Mouse (Mus musculus): Measurements from ENCODE around the gene Cd46. TPM values are rescaled to one million over a fixed set of nuclear protein-coding genes. Genes with fewer than 3 reads are reported as not detected.

The Cd46 gene
- 0.78 and 0.98 TPM in 2 replicates for polyA plus RNA-seq (2016; fragmentation: Nextera tagmentation; extraction: Ambion mirVana)

DNA sequence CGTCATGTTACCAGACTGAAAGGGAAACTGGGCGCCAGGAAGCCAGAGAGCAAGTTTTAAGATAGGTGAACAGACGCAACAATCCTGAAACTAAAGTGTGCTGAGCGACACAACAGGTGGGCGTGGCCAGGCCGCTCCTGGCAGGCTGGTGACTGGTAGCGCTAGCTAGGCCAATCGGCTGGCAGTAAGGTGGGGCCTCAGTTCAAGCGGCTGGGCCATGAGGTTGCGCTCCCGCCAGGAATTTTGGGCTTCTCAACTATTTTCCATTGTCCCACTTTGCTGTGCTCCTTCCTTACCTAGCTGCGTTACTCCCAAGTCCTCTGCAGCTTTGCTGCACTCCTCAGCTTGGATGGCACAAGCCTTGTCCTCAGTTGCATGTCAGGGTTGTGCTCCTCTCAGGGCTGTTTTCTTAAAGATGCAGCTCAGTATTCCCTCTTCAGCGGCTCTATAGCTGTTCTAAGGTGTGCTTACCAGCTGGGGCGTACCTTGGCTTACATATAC is at the start of gene Cd46:
Gene Cd46, minus strand, starts transcription at position 30 of the 501 bp plus-strand sequence.
- Histone ChIP-seq H3K4me3 (peak within 1 kb of the TSS; percentile 57), H3K27ac (replicated peaks) (peak within 1 kb of the TSS; percentile 78), H3K36me3 (replicated peaks) (peaks cover 10% of the 10 kb centered on the region; the same call in 1 of the 2 replicates), H3K4me1 (peaks cover 10% of the 10 kb centered on the region), H3K27me3 (replicated peaks; ENCODE audit: low read depth, poor library complexity, severe bottlenecking) (no peaks in the 10 kb centered on the region), H3K9me3 (no peaks in the 10 kb centered on the region)
- DNase-seq (ENCODE audit: low spot score): peak; percentile 82
- 2% methylated on average over 14 of the region's 14 CpGs for WGBS

- Histone ChIP-seq H3K27ac (replicated peaks) (no peak overlapping the region), H3K27me3 (replicated peaks; ENCODE audit: low read depth, poor library complexity, severe bottlenecking) (no peaks in the 10 kb centered on the region), H3K4me3 (peak overlapping the region; percentile 70), H3K4me1 (peaks cover 3% of the 10 kb centered on the region; the same call in 1 of the 2 replicates), H3K36me3 (replicated peaks) (peaks cover 18% of the 10 kb centered on the region), H3K9me3 (no peaks in the 10 kb centered on the region)
- DNase-seq (ENCODE audit: low spot score): no peak
- WGBS: 69% methylated on average over 3 of the region's 3 CpGs
These were observed 40.0 kb upstream of the Cd46 start for GRCm38 (mm10) chr1:195132070-195132469.

- H3K9me3 ChIP-seq: no peaks in the 10 kb centered on the region
- 29% methylated on average over 4 of the region's 4 CpGs for WGBS
- H3K4me1 ChIP-seq: peaks cover 3% of the 10 kb centered on the region; the same call in 1 of the 2 replicates
- peak overlapping the region; percentile 70 for H3K4me3 ChIP-seq
- no peak for DNase-seq (ENCODE audit: low spot score)
- H3K36me3 ChIP-seq (replicated peaks): peaks cover 22% of the 10 kb centered on the region
- H3K27me3 ChIP-seq (replicated peaks; ENCODE audit: low read depth, poor library complexity, severe bottlenecking): no peaks in the 10 kb centered on the region
- peak overlapping the region; percentile 96 for H3K27ac ChIP-seq (replicated peaks)
These were observed 39.6 kb upstream of the Cd46 start for GRCm38 (mm10) chr1:195131675-195132015.

GRCm38 (mm10) chr1:195130953-195131674 is 39.1 kb upstream of the Cd46 start, which contains the start of gene Cr1l:
Cr1l (minus strand) TSS chr1:195131586.
- H3K4me1 ChIP-seq: peaks cover 3% of the 10 kb centered on the region; the same call in 1 of the 2 replicates
- peaks cover 22% of the 10 kb centered on the region for H3K36me3 ChIP-seq (replicated peaks)
- under 1% methylated on average over 31 of the region's 31 CpGs for WGBS
- peak within 1 kb of the TSS; percentile 96 for H3K27ac ChIP-seq (replicated peaks)
- no peaks in the 10 kb centered on the region for H3K9me3 ChIP-seq
- H3K27me3 ChIP-seq (replicated peaks; ENCODE audit: low read depth, poor library complexity, severe bottlenecking): no peaks in the 10 kb centered on the region
- DNase-seq (ENCODE audit: low spot score): peak; percentile 91
- peak within 1 kb of the TSS; percentile 70 for H3K4me3 ChIP-seq

- Histone ChIP-seq H3K27ac (replicated peaks) (peak overlapping the region; percentile 96), H3K4me1 (peaks cover 3% of the 10 kb centered on the region; the same call in 1 of the 2 replicates), H3K4me3 (peak overlapping the region; percentile 70), H3K27me3 (replicated peaks; ENCODE audit: low read depth, poor library complexity, severe bottlenecking) (no peaks in the 10 kb centered on the region), H3K9me3 (no peaks in the 10 kb centered on the region), H3K36me3 (replicated peaks) (peaks cover 27% of the 10 kb centered on the region)
- WGBS: 26% methylated on average over 2 of the region's 2 CpGs
- DNase-seq (ENCODE audit: low spot score): no peak
These were observed 38.4 kb upstream of the Cd46 start for GRCm38 (mm10) chr1:195130479-195130878.

- Histone ChIP-seq H3K9me3 (no peaks in the 10 kb centered on the region), H3K36me3 (replicated peaks) (peaks cover 31% of the 10 kb centered on the region), H3K27me3 (replicated peaks; ENCODE audit: low read depth, poor library complexity, severe bottlenecking) (no peaks in the 10 kb centered on the region), H3K4me1 (peaks cover 3% of the 10 kb centered on the region; the same call in 1 of the 2 replicates), H3K4me3 (peak overlapping the region; percentile 70), H3K27ac (replicated peaks) (no peak overlapping the region)
- 82% methylated on average over 1 of the region's 1 CpGs for WGBS
- DNase-seq (ENCODE audit: low spot score): no peak
These were observed 37.8 kb upstream of the Cd46 start for GRCm38 (mm10) chr1:195129867-195130266.

- H3K9me3 ChIP-seq: no peaks in the 10 kb centered on the region
- no peaks in the 10 kb centered on the region for H3K4me1 ChIP-seq
- H3K36me3 ChIP-seq (replicated peaks): peaks cover 60% of the 10 kb centered on the region
- no peaks in the 10 kb centered on the region for H3K27me3 ChIP-seq (replicated peaks; ENCODE audit: low read depth, poor library complexity, severe bottlenecking)
- no peak for DNase-seq (ENCODE audit: low spot score)
- H3K4me3 ChIP-seq: no peak overlapping the region
- no peak overlapping the region for H3K27ac ChIP-seq (replicated peaks)
- 94% methylated on average over 1 of the region's 1 CpGs for WGBS
These were observed 22.4 kb upstream of the Cd46 start for GRCm38 (mm10) chr1:195114414-195114813.

DNA sequence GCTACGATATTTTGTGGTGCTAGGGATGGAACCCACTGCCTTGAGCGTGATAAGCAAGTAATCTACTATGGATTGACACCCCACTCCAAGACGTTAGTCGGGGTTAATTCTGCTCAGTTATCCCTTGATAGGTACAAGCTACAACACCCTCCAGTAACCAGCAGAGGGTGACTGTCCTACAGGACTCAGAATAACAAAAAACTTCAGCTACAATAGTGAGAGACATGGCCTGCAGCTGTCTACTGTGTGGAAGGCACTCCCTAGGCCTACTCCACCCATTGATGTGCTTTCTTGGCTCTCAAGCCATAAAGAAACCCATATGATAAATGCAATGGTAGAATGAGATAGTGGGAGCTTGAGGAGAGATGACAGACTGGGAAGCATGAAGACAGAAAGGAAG is 21.6 kb upstream of the Cd46 start:
- no peak overlapping the region for H3K4me3 ChIP-seq
- no peak overlapping the region for H3K27ac ChIP-seq (replicated peaks)
- DNase-seq (ENCODE audit: low spot score): no peak
- H3K9me3 ChIP-seq: no peaks in the 10 kb centered on the region
- peaks cover 60% of the 10 kb centered on the region for H3K36me3 ChIP-seq (replicated peaks)
- no peaks in the 10 kb centered on the region for H3K27me3 ChIP-seq (replicated peaks; ENCODE audit: low read depth, poor library complexity, severe bottlenecking)
- 88% methylated on average over 4 of the region's 4 CpGs for WGBS
- H3K4me1 ChIP-seq: no peaks in the 10 kb centered on the region

GRCm38 (mm10) chr1:195100693-195101092 is 8.6 kb upstream of the Cd46 start:
- Histone ChIP-seq H3K27ac (replicated peaks) (no peak overlapping the region), H3K27me3 (replicated peaks; ENCODE audit: low read depth, poor library complexity, severe bottlenecking) (no peaks in the 10 kb centered on the region), H3K4me3 (no peak overlapping the region), H3K4me1 (no peaks in the 10 kb centered on the region), H3K36me3 (replicated peaks) (peaks cover 59% of the 10 kb centered on the region), H3K9me3 (no peaks in the 10 kb centered on the region)
- WGBS: 87% methylated on average over 4 of the region's 4 CpGs
- DNase-seq (ENCODE audit: low spot score): no peak

DNA sequence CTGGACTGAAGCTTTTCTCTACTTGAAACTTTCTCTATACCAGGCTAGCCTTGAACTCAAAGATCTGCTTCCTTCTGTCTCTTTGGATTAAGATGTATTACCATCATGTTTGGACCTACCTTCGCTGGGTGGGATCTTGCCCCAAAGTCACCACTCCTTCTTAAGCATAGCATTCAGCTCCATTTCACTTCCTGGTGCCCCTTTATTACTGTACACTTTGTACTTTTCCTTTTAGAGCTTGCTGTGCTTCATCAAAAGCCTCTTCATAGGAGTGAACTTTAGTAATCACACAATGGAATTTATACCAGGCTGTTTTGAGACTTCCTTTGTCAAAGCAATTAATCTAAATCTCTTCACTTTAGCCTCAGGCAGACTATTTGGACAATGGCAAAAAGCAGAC is 6.0 kb upstream of the Cd46 start:
- H3K27me3 ChIP-seq (replicated peaks; ENCODE audit: low read depth, poor library complexity, severe bottlenecking): no peaks in the 10 kb centered on the region
- no peak for DNase-seq (ENCODE audit: low spot score)
- H3K9me3 ChIP-seq: no peaks in the 10 kb centered on the region
- no peak overlapping the region for H3K27ac ChIP-seq (replicated peaks)
- H3K4me1 ChIP-seq: no peaks in the 10 kb centered on the region
- 95% methylated on average over 1 of the region's 1 CpGs for WGBS
- H3K4me3 ChIP-seq: no peak overlapping the region
- peaks cover 42% of the 10 kb centered on the region for H3K36me3 ChIP-seq (replicated peaks)

DNA sequence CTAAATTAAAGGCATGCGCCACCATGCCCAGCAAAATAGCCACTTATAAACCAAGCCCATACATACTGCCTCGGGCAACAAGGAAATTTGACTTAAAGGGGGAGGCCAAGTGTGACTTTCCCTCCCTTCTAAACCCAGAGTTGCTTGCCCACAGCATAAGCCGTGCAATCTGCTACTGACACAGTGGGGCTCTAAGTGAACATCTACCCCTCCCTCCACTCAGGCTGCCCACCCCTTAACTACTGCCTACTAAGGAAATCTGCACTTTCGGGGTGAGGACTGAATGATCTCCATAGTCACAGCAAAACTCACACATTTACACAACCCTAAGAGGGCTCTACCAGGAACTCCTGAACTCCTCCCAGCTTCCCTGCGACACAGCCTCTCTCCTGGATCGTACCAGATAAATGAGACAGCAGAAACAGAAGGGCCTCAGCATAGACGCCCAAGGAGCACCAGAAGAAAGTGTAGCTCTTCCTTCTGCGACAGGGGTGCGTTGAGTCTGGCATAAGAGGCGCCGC is 290 bp downstream of the Cd46 start:
- H3K27me3 ChIP-seq (replicated peaks; ENCODE audit: low read depth, poor library complexity, severe bottlenecking): no peaks in the 10 kb centered on the region
- H3K36me3 ChIP-seq (replicated peaks): 0 out of 2 replicates have a peak, but pooled peaks cover 5% of the 10 kb centered on the region
- peak overlapping the region; percentile 57 for H3K4me3 ChIP-seq
- peak overlapping the region; percentile 78 for H3K27ac ChIP-seq (replicated peaks)
- 21% methylated on average over 11 of the region's 11 CpGs for WGBS
- DNase-seq (ENCODE audit: low spot score): no peak
- H3K9me3 ChIP-seq: no peaks in the 10 kb centered on the region
- H3K4me1 ChIP-seq: peaks cover 10% of the 10 kb centered on the region

GRCm38 (mm10) chr1:195082142-195082541 is 9.9 kb downstream of the Cd46 start:
- no peaks in the 10 kb centered on the region for H3K9me3 ChIP-seq
- H3K27me3 ChIP-seq (replicated peaks; ENCODE audit: low read depth, poor library complexity, severe bottlenecking): no peaks in the 10 kb centered on the region
- H3K4me3 ChIP-seq: no peak overlapping the region
- H3K36me3 ChIP-seq (replicated peaks): no peaks in the 10 kb centered on the region
- H3K4me1 ChIP-seq: no peaks in the 10 kb centered on the region
- no peak for DNase-seq (ENCODE audit: low spot score)
- no peak overlapping the region for H3K27ac ChIP-seq (replicated peaks)

GRCm38 (mm10) chr1:195040437-195040836 is 51.6 kb downstream of the Cd46 start:
- Histone ChIP-seq H3K27ac (replicated peaks) (no peak overlapping the region), H3K36me3 (replicated peaks) (no peaks in the 10 kb centered on the region)
- peak; percentile 19 for DNase-seq (ENCODE audit: low spot score)

More at GRCm38 (mm10) chr1:195040437-195040836, 51.6 kb downstream of the Cd46 start:
- no peaks in the 10 kb centered on the region for H3K4me1 ChIP-seq
- no peaks in the 10 kb centered on the region for H3K27me3 ChIP-seq (replicated peaks; ENCODE audit: low read depth, poor library complexity, severe bottlenecking)
- H3K4me3 ChIP-seq: no peak overlapping the region
- H3K9me3 ChIP-seq: no peaks in the 10 kb centered on the region

Data from embryonic facial prominence, embryonic 10.5 days (tissue).